Mouse (Mus musculus) intestine, embryonic 16.5 days (tissue): Measurements from ENCODE around the gene Acvr2a. TPM values are rescaled to one million over a fixed set of nuclear protein-coding genes. Genes with fewer than 3 reads are reported as not detected.

Experiments
- ATAC-seq: fragments of 200-750 bp; cut with Nextera tagmentation; 2 replicates; pipeline ENCODE4 v1.8.0; 2017; ENCODE audit warnings: moderate TSS enrichment, moderate library complexity
- H3K27ac ChIP-seq: fragments of 300-500 bp; sonication (generic); 2 replicates; pipeline ENCODE4 v1.5.1; 2014; ENCODE audit warnings: mild to moderate bottlenecking, low read length
- H3K27me3 ChIP-seq: fragments of 300-500 bp; sonication (generic); replicated peaks from 2 replicates; pipeline ENCODE4 v1.6.1; 2014; ENCODE audit warnings: low read length, control low read depth, mixed read lengths; ENCODE audit not compliant: control insufficient read depth, insufficient read depth
- H3K36me3 ChIP-seq: fragments of 300-500 bp; sonication (generic); 2 replicates; pipeline ENCODE4 v1.6.1; 2014; ENCODE audit warnings: low read length, control low read depth; ENCODE audit not compliant: control insufficient read depth, insufficient read depth
- H3K4me1 ChIP-seq: fragments of 300-500 bp; sonication (generic); 2 replicates; pipeline ENCODE4 v1.6.1; 2014; ENCODE audit warnings: low read length, control low read depth, mixed read lengths; ENCODE audit not compliant: control insufficient read depth, insufficient read depth
- H3K4me2 ChIP-seq: fragments of 300-500 bp; sonication (generic); 2 replicates; pipeline ENCODE4 v1.6.1; 2014; ENCODE audit warnings: low read depth, low read length, control low read depth
- H3K4me3 ChIP-seq: fragments of 300-500 bp; sonication (generic); 2 replicates; pipeline ENCODE4 v1.5.1; 2014; ENCODE audit warnings: mild to moderate bottlenecking, low read length
- H3K9ac ChIP-seq: fragments of 300-500 bp; sonication (generic); 2 replicates; pipeline ENCODE4 v1.6.1; 2014; ENCODE audit warnings: low read depth, low read length
- H3K9me3 ChIP-seq: fragments of 300-500 bp; sonication (generic); 2 replicates; pipeline ENCODE4 v1.6.1; 2016; ENCODE audit warnings: low read length, control low read depth; ENCODE audit not compliant: control insufficient read depth
- WGBS: fragments of 180-500 bp; shearing (Covaris S2); extraction: QIAGEN DNeasy Blood & Tissue Kit; methylation state at CpG from one replicate; pipeline ENCODE4 v1.1.7; 2014; 5-methylcytosine and 5-hydroxymethylcytosine counted together
- polyA plus RNA-seq: library from polyadenylated mRNA; unstranded; fragments of >200 nt; fragmentation: Nextera tagmentation; extraction: Ambion mirVana; gene quantifications from 2 replicates; pipeline ENCODE4 v1.2.1, GENCODE M21; 2015

The Acvr2a gene
- polyA plus RNA-seq, result 10.9 and 12.9 TPM in 2 replicates

GRCm38 (mm10) chr2:48813371-48814222 lies at the start of gene Acvr2a:
Acvr2a (plus strand) TSS chr2:48814109.
- H3K4me1 ChIP-seq, result no peaks in the 10 kb centered on the region
- ATAC-seq, result peak; percentile 92
- H3K9me3 ChIP-seq, result no peaks in the 10 kb centered on the region
- H3K36me3 ChIP-seq, result no peaks in the 10 kb centered on the region
- peak within 1 kb of the TSS; percentile 72 for H3K4me2 ChIP-seq
- H3K27ac ChIP-seq, result peak within 1 kb of the TSS; percentile 97
- WGBS, result under 1% methylated on average over 86 of the region's 105 CpGs
- peak within 1 kb of the TSS; percentile 86 for H3K4me3 ChIP-seq
- no peaks in the 10 kb centered on the region for H3K27me3 ChIP-seq
- peak within 1 kb of the TSS; percentile 92 for H3K9ac ChIP-seq

DNA sequence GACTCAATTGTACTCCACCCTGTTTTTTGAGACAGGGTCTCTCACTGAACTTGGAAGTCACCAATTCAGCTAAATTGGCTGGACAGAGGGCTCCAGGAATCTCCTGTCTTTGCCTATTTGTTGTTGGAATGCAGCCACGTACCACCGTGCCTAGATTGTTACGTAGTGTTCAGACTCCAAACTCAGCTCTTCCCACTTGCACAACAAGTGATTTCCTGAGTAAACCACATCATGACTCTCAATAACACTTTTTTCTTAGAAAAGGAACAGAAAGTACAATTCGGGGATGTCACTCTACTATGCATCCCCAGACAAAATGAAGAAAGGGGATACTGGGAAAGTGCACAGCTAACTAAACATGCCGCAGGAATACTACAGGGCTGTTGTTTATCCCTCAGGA lies 47.4 kb upstream of the Acvr2a start:
- H3K4me2 ChIP-seq, result no peak overlapping the region
- H3K36me3 ChIP-seq, result no peaks in the 10 kb centered on the region
- no peak overlapping the region for H3K4me3 ChIP-seq
- no peaks in the 10 kb centered on the region for H3K27me3 ChIP-seq
- 91% methylated on average over 5 of the region's 5 CpGs for WGBS
- no peaks in the 10 kb centered on the region for H3K9me3 ChIP-seq
- no peak for ATAC-seq
- no peaks in the 10 kb centered on the region for H3K4me1 ChIP-seq
- no peak overlapping the region for H3K27ac ChIP-seq
- no peak overlapping the region for H3K9ac ChIP-seq

DNA sequence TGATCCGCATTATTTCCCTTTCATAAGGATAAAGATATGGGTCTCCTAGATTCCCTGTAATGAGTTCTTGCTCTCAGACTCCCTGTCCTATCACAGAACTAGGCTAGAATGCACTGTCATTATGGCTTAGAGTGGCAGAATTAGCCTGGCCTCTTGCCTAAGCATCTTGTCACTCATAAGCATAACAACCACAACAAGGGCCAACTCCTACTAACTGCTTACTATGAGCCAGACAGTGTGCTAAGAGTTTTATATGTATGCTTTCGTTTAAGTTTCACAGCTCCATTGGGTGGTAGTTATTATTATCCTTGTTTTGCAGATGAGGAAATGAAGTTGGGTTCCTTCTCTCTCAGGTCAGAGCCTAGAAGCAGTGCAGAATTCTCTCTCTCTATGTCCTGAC lies 46.1 kb upstream of the Acvr2a start:
- no peaks in the 10 kb centered on the region for H3K27me3 ChIP-seq
- no peak overlapping the region for H3K4me3 ChIP-seq
- H3K36me3 ChIP-seq, result no peaks in the 10 kb centered on the region
- no peaks in the 10 kb centered on the region for H3K4me1 ChIP-seq
- WGBS, result 89% methylated on average over 2 of the region's 2 CpGs
- H3K4me2 ChIP-seq, result no peak overlapping the region
- no peak overlapping the region for H3K27ac ChIP-seq
- ATAC-seq, result no peak
- H3K9me3 ChIP-seq, result no peaks in the 10 kb centered on the region
- H3K9ac ChIP-seq, result no peak overlapping the region

GRCm38 (mm10) chr2:48768219-48768618 lies 45.7 kb upstream of the Acvr2a start:
- ATAC-seq, result no peak
- no peak overlapping the region for H3K27ac ChIP-seq
- H3K4me2 ChIP-seq, result no peak overlapping the region
- no peaks in the 10 kb centered on the region for H3K27me3 ChIP-seq
- H3K9ac ChIP-seq, result no peak overlapping the region
- no peaks in the 10 kb centered on the region for H3K36me3 ChIP-seq
- H3K4me1 ChIP-seq, result no peaks in the 10 kb centered on the region
- H3K4me3 ChIP-seq, result no peak overlapping the region
- H3K9me3 ChIP-seq, result no peaks in the 10 kb centered on the region
- WGBS, result 83% methylated on average over 2 of the region's 2 CpGs

DNA sequence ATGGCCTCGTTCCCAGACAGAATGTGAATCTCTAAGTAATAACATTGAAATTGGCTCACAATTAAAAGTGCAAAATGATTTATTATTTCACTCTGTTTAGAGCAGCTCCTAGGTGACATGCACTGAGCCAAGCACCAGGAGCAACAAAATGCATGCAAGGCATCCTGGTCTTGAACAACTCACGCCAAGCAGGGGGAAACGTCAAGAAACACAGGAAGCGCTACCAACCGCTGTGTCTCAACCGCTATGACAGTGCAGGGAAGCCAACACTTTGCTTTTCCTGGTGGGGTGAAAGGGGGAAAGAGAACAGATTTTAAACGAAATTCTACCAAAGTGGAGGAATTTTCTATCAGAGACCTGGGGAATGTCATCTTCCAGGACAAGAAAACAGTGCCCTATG lies 43.8 kb upstream of the Acvr2a start:
- Histone ChIP-seq H3K27me3 (no peaks in the 10 kb centered on the region), H3K9ac (no peak overlapping the region), H3K9me3 (no peaks in the 10 kb centered on the region), H3K27ac (no peak overlapping the region), H3K4me1 (no peaks in the 10 kb centered on the region), H3K4me2 (no peak overlapping the region), H3K36me3 (no peaks in the 10 kb centered on the region), H3K4me3 (no peak overlapping the region)
- 76% methylated on average over 7 of the region's 7 CpGs for WGBS
- no peak for ATAC-seq

- 88% methylated on average over 3 of the region's 3 CpGs for WGBS
- ATAC-seq, result no peak
- Histone ChIP-seq H3K27me3 (no peaks in the 10 kb centered on the region), H3K9ac (no peak overlapping the region), H3K4me2 (no peak overlapping the region), H3K4me3 (no peak overlapping the region), H3K36me3 (no peaks in the 10 kb centered on the region), H3K9me3 (no peaks in the 10 kb centered on the region), H3K27ac (no peak overlapping the region), H3K4me1 (no peaks in the 10 kb centered on the region)
These were observed 43.3 kb upstream of the Acvr2a start for GRCm38 (mm10) chr2:48770634-48771033.

GRCm38 (mm10) chr2:48775281-48775680 lies 38.6 kb upstream of the Acvr2a start:
- no peaks in the 10 kb centered on the region for H3K36me3 ChIP-seq
- no peak for ATAC-seq
- H3K9ac ChIP-seq, result no peak overlapping the region
- H3K4me3 ChIP-seq, result no peak overlapping the region
- WGBS, result 75% methylated on average over 3 of the region's 3 CpGs
- H3K4me1 ChIP-seq, result no peaks in the 10 kb centered on the region
- H3K9me3 ChIP-seq, result no peaks in the 10 kb centered on the region
- H3K4me2 ChIP-seq, result no peak overlapping the region
- H3K27ac ChIP-seq, result no peak overlapping the region
- H3K27me3 ChIP-seq, result no peaks in the 10 kb centered on the region

DNA sequence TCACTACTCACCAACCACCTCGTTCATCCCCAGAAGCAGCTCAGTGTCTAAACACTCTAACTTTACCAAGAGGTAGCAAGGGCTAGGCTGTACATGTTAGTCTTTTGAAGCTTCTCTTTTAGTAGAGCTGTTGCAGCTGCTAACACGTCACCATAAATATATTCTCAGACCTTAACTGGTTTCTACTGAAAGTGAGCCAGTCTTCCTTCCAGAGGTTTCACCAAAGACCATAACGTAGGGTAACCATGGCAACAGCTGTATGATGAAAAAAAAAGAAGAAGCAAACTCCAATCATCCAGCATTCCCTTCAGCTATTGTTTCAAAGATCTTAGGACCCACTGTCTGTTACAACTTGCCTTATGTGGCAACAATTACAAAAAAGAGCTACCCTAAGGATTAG lies 25.0 kb upstream of the Acvr2a start:
- no peak overlapping the region for H3K27ac ChIP-seq
- H3K9me3 ChIP-seq, result no peaks in the 10 kb centered on the region
- ATAC-seq, result no peak
- no peaks in the 10 kb centered on the region for H3K36me3 ChIP-seq
- no peak overlapping the region for H3K4me3 ChIP-seq
- no peaks in the 10 kb centered on the region for H3K4me1 ChIP-seq
- WGBS, result 67% methylated on average over 3 of the region's 3 CpGs
- H3K27me3 ChIP-seq, result no peaks in the 10 kb centered on the region
- H3K4me2 ChIP-seq, result no peak overlapping the region
- no peak overlapping the region for H3K9ac ChIP-seq

DNA sequence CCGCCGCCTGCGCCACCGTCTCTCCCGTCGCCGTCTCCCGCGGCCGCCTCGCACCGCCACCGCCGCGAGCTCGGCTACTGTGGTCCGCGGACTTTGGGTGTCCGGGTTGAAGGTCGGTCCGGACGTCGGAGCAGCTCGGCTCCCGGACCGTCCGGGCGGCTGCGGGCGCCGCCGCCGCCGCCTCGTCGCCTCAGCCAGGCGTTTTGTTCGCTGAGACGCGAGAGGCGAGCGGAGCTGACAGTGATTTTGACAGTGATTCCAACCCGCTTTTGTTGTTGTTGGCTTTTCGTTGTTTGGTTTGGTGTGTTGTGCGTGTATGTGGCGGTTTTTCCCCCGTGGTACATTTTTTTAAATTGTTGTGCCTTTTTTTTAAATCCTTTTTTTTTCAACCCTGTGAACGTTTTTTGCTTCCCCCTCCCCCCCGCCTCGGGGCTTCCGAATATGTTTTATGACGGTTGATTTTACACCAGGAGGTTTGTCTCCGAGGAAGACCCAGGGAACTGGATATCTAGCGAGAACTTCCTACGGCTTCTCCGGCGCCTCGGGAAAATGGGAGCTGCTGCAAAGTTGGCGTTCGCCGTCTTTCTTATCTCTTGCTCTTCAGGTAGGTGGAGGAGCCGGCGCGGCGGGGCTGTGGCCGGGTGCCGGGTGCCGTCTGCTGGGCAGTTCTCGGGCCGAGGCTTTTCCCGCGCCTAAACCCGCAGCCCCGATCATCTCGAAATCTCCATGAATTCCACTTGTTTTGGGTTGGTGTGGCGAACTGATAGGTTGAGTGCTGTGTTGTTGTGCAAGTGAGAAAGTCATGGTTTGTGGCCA lies 522 bp downstream of the Acvr2a start:
- WGBS, result under 1% methylated on average over 76 of the region's 76 CpGs
- Histone ChIP-seq H3K4me3 (peak overlapping the region; percentile 86), H3K9me3 (no peaks in the 10 kb centered on the region), H3K27ac (peak overlapping the region; percentile 97), H3K27me3 (no peaks in the 10 kb centered on the region), H3K36me3 (no peaks in the 10 kb centered on the region), H3K4me2 (peak overlapping the region; percentile 72), H3K9ac (peak overlapping the region; percentile 92), H3K4me1 (no peaks in the 10 kb centered on the region)
- ATAC-seq, result peak; percentile 74; the same call in 1 of the 2 replicates
